Mouse (Mus musculus) lung, adult 2 months (tissue): Measurements from ENCODE around the gene Fads2. TPM values are rescaled to one million over a fixed set of nuclear protein-coding genes. Genes with fewer than 3 reads are reported as not detected.

Experiments used
- DNase-seq: peaks from one replicate; pipeline ENCODE4 v3.0.0; 2022
- H3K4me1 ChIP-seq: fragments of 200-500 bp; 2 replicates; pipeline ENCODE4 v1.6.1; 2011; ENCODE audit warnings: low read length; ENCODE audit not compliant: control insufficient read depth, insufficient read depth
- H3K4me3 ChIP-seq: fragments of 200-500 bp; replicated peaks from 2 replicates; pipeline ENCODE3; 2011; ENCODE audit warnings: low read depth, mild to moderate bottlenecking, control low read depth, low read length; ENCODE audit errors: extremely low read depth
- CTCF ChIP-seq: fragments of 200-500 bp; IDR thresholded peaks from 2 replicates; pipeline ENCODE4 v1.5.1; 2011; ENCODE audit warnings: mild to moderate bottlenecking, low read length, control low read depth; ENCODE audit not compliant: insufficient read depth
- POLR2A ChIP-seq: fragments of 200-500 bp; IDR thresholded peaks from 2 replicates; pipeline ENCODE4 v1.6.1; 2011; ENCODE audit warnings: low read depth, mild to moderate bottlenecking, control low read depth, low read length, borderline replicate concordance; ENCODE audit errors: extremely low read depth
- WGBS: fragments of 180-500 bp; shearing (Covaris S2); methylation state at CpG from one replicate; pipeline ENCODE4 v1.1.7; 2018; 5-methylcytosine and 5-hydroxymethylcytosine counted together
- polyA plus RNA-seq: library from polyadenylated mRNA; depleted of rRNA; stranded (reverse); fragments of >200 nt; gene quantifications from 2 replicates; pipeline ENCODE4 v1.2.3, GENCODE M21; 2012

Gene Fads2
- polyA plus RNA-seq, 1 experiment = 87.2 TPM

GRCm38 (mm10) chr19:10105034-10105493 lies 3.5 kb upstream of the Fads2 start:
- Histone ChIP-seq H3K4me1 (no peaks in the 10 kb centered on the region), H3K4me3 (no peak overlapping the region)
- TF ChIP-seq CTCF (no peak), POLR2A (no peak)
- WGBS = 75% methylated on average over 10 of the region's 10 CpGs
- no peak for DNase-seq

- DNase-seq = no peak
- 77% methylated on average over 6 of the region's 6 CpGs for WGBS
- Histone ChIP-seq H3K4me3 (no peak overlapping the region), H3K4me1 (no peaks in the 10 kb centered on the region)
- TF ChIP-seq CTCF = no peak
- TF ChIP-seq POLR2A = no peak
Measured at GRCm38 (mm10) chr19:10104234-10104633, 2.7 kb upstream of the Fads2 start.

- no peak for TF ChIP-seq CTCF
- TF ChIP-seq POLR2A = no peak
- Histone ChIP-seq H3K4me1 (no peaks in the 10 kb centered on the region), H3K4me3 (peak overlapping the region; percentile 62)
- WGBS = 7% methylated on average over 22 of the region's 25 CpGs
- DNase-seq = peak; percentile 13
Measured at GRCm38 (mm10) chr19:10102054-10102700, 631 bp upstream of the Fads2 start.

- TF ChIP-seq CTCF (0 out of 2 replicates have a peak, but pooled peaks have one; percentile 21), POLR2A (0 out of 2 replicates have a peak, but pooled peaks have one; percentile 21)
- WGBS = under 1% methylated on average over 21 of the region's 21 CpGs
- Histone ChIP-seq H3K4me3 (peak overlapping the region; percentile 62), H3K4me1 (no peaks in the 10 kb centered on the region)
- peak; percentile 78 for DNase-seq
Measured at GRCm38 (mm10) chr19:10100631-10101071, 895 bp downstream of the Fads2 start.

- WGBS = 89% methylated on average over 5 of the region's 5 CpGs
- TF ChIP-seq CTCF = no peak
- no peak for TF ChIP-seq POLR2A
- Histone ChIP-seq H3K4me3 (no peak overlapping the region), H3K4me1 (no peaks in the 10 kb centered on the region)
- DNase-seq = no peak
Measured at GRCm38 (mm10) chr19:10097826-10098225, 3.7 kb downstream of the Fads2 start.

- no peak for TF ChIP-seq POLR2A
- no peak for TF ChIP-seq CTCF
- DNase-seq = no peak
- Histone ChIP-seq H3K4me3 (no peak overlapping the region), H3K4me1 (no peaks in the 10 kb centered on the region)
- 85% methylated on average over 2 of the region's 2 CpGs for WGBS
Measured at GRCm38 (mm10) chr19:10096371-10096876, 5.1 kb downstream of the Fads2 start.

- Histone ChIP-seq H3K4me1 (no peaks in the 10 kb centered on the region), H3K4me3 (no peak overlapping the region)
- TF ChIP-seq POLR2A (no peak), CTCF (no peak)
- WGBS = 75% methylated on average over 4 of the region's 4 CpGs
- DNase-seq = no peak
Measured at GRCm38 (mm10) chr19:10094695-10095094, 6.9 kb downstream of the Fads2 start.

- no peak for DNase-seq
- Histone ChIP-seq H3K4me3 (no peak overlapping the region), H3K4me1 (no peaks in the 10 kb centered on the region)
- no peak for TF ChIP-seq CTCF
- no peak for TF ChIP-seq POLR2A
- 86% methylated on average over 4 of the region's 4 CpGs for WGBS
Measured at GRCm38 (mm10) chr19:10093829-10094228, 7.7 kb downstream of the Fads2 start.

GRCm38 (mm10) chr19:10086976-10087375 lies 14.6 kb downstream of the Fads2 start:
- 80% methylated on average over 4 of the region's 4 CpGs for WGBS
- DNase-seq = no peak
- H3K4me3 ChIP-seq = no peak overlapping the region
- TF ChIP-seq POLR2A (no peak), CTCF (no peak)
- H3K4me1 ChIP-seq = no peaks in the 10 kb centered on the region; the same call in 1 of the 2 replicates

- DNase-seq = no peak
- H3K4me1 ChIP-seq = no peaks in the 10 kb centered on the region; the same call in 1 of the 2 replicates
- TF ChIP-seq POLR2A = no peak
- 64% methylated on average over 9 of the region's 9 CpGs for WGBS
- no peak overlapping the region for H3K4me3 ChIP-seq
Measured at GRCm38 (mm10) chr19:10085454-10085853, 16.1 kb downstream of the Fads2 start.
